Comparison of ENCODE assay signal across 13 mouse cellular contexts in genomic region chr14:76733258-76733823, GRCm38 (mm10).
DNase-seq lines count a peak whose midpoint lies in the region; ATAC-seq and TF ChIP-seq lines count a peak whose summit lies in the region.
"Had no signal": no experiment of that assay in that cellular context is flagged by ENCODE, and none has a peak within 500 bp of the region (broad histone marks: within the 10 kb centered on the region; RNA-seq: fewer than 3 reads in every experiment).

No protein-coding gene starts in this region.

- DNase-seq in kidney, adult 8-10 months = peak; percentile 11 to 32
- DNase-seq in urinary bladder, postnatal 36 days (ENCODE audit: low spot score in 2 of 2) = peak; percentile 14 to 26
- no peak for DNase-seq in urinary bladder, postnatal 10 days (ENCODE audit: low spot score)
- DNase-seq in lung, embryonic 14.5 days = peak; percentile 72
- DNase-seq in yolk sac, embryonic 10.5 days (ENCODE audit: low spot score) = peak; percentile 58
- no peak for DNase-seq in retina, postnatal 1 day
- DNase-seq: adrenal gland, adult 2 months; gastrocnemius, postnatal 14 days had no signal

- H3K27me3 ChIP-seq in kidney, embryonic 14.5 days (ENCODE audit: control insufficient read depth, insufficient read depth, low read length) = no peaks in the 10 kb centered on the region
- no peaks in the 10 kb centered on the region for H3K27me3 ChIP-seq in lung, embryonic 14.5 days (ENCODE audit: insufficient read depth, low read length)
- no peaks in the 10 kb centered on the region for H3K27me3 ChIP-seq in neural tube, embryonic 15.5 days (replicated peaks)
- H3K27me3 ChIP-seq: forebrain, embryonic 13.5 days; hindbrain, embryonic 12.5 days; limb, embryonic 12.5 days had no signal

- H3K4me2 ChIP-seq in kidney, embryonic 14.5 days (replicated peaks; ENCODE audit: low read depth, low read length) = no peak overlapping the region
- H3K4me2 ChIP-seq in lung, embryonic 14.5 days = no peak overlapping the region
- H3K4me2 ChIP-seq in neural tube, embryonic 15.5 days = no peak overlapping the region
- H3K4me2 ChIP-seq: forebrain, embryonic 13.5 days; hindbrain, embryonic 12.5 days; limb, embryonic 12.5 days had no signal

- 84% methylated on average over 8 of the region's 8 CpGs for WGBS in kidney, embryonic 14.5 days
- 59% methylated on average over 8 of the region's 8 CpGs for WGBS in lung, embryonic 14.5 days
- 92% methylated on average over 8 of the region's 8 CpGs for WGBS in neural tube, embryonic 15.5 days

- no peak overlapping the region for H3K27ac ChIP-seq in kidney, embryonic 14.5 days (ENCODE audit: low read depth, low read length)
- H3K27ac ChIP-seq in lung, embryonic 14.5 days (ENCODE audit: low read depth) = peak overlapping the region; percentile 6
- no peak overlapping the region for H3K27ac ChIP-seq in neural tube, embryonic 15.5 days (replicated peaks)
- H3K27ac ChIP-seq: forebrain, embryonic 13.5 days; hindbrain, embryonic 12.5 days; limb, embryonic 12.5 days had no signal

- no peaks in the 10 kb centered on the region for H3K4me1 ChIP-seq in kidney, embryonic 14.5 days (ENCODE audit: control insufficient read depth, insufficient read depth, low read length)
- H3K4me1 ChIP-seq in lung, embryonic 14.5 days (ENCODE audit: insufficient read depth) = peaks cover 25% of the 10 kb centered on the region; the same call in 1 of the 2 replicates
- H3K4me1 ChIP-seq in neural tube, embryonic 15.5 days = peaks cover 12% of the 10 kb centered on the region; the same call in 1 of the 2 replicates

- H3K36me3 ChIP-seq in kidney, embryonic 14.5 days (ENCODE audit: control insufficient read depth, insufficient read depth, low read length) = no peaks in the 10 kb centered on the region
- no peaks in the 10 kb centered on the region for H3K36me3 ChIP-seq in lung, embryonic 14.5 days (ENCODE audit: insufficient read depth)
- H3K36me3 ChIP-seq in neural tube, embryonic 15.5 days = no peaks in the 10 kb centered on the region
- H3K36me3 ChIP-seq: hindbrain, embryonic 12.5 days; limb, embryonic 12.5 days had no signal

- no peak for ATAC-seq in kidney, embryonic 14.5 days (ENCODE audit: low FRiP score, low TSS enrichment)
- ATAC-seq in lung, embryonic 14.5 days (ENCODE audit: insufficient read depth) = peak; percentile 56
- no peak for ATAC-seq in neural tube, embryonic 15.5 days (ENCODE audit: low FRiP score)
- ATAC-seq: forebrain, embryonic 13.5 days had no signal

- no peak overlapping the region for H3K9ac ChIP-seq in kidney, embryonic 14.5 days (ENCODE audit: low read depth, low read length)
- H3K9ac ChIP-seq in lung, embryonic 14.5 days = no peak overlapping the region
- no peak overlapping the region for H3K9ac ChIP-seq in neural tube, embryonic 15.5 days (replicated peaks)
- H3K9ac ChIP-seq: forebrain, embryonic 13.5 days; hindbrain, embryonic 12.5 days; limb, embryonic 12.5 days had no signal

- H3K9me3 ChIP-seq in kidney, embryonic 14.5 days (ENCODE audit: control insufficient read depth, low read length) = no peaks in the 10 kb centered on the region
- no peaks in the 10 kb centered on the region for H3K9me3 ChIP-seq in lung, embryonic 14.5 days (ENCODE audit: low read depth, low read length)
- H3K9me3 ChIP-seq in neural tube, embryonic 15.5 days (replicated peaks) = no peaks in the 10 kb centered on the region
- H3K9me3 ChIP-seq: forebrain, embryonic 13.5 days; hindbrain, embryonic 12.5 days; limb, embryonic 12.5 days had no signal

- H3K4me3 ChIP-seq in kidney, embryonic 14.5 days (ENCODE audit: low read length) = no peak overlapping the region
- no peak overlapping the region for H3K4me3 ChIP-seq in lung, embryonic 14.5 days (ENCODE audit: low read depth, low read length)
- H3K4me3 ChIP-seq in neural tube, embryonic 15.5 days (replicated peaks) = no peak overlapping the region
- H3K4me3 ChIP-seq: forebrain, embryonic 13.5 days; hindbrain, embryonic 12.5 days; limb, embryonic 12.5 days had no signal

- no peak for TF ChIP-seq CTCF in lung, embryonic 14.5 days (IDR thresholded peaks at IDR 0.05; ENCODE audit: low read depth)

Comparison
In these comparisons a context has a peak if more than half of its experiments do, and no peak if none do; other contexts are left out.
1. DNase-seq: peak in kidney, adult 8-10 months (2 of 2), urinary bladder, postnatal 36 days (2 of 2), lung, embryonic 14.5 days (single experiment) and yolk sac, embryonic 10.5 days (single experiment); none in urinary bladder, postnatal 10 days (single experiment) and retina, postnatal 1 day (single experiment).